Mouse (Mus musculus) E14TG2a.4 (cell line): ENCODE results near the gene Olfr718-ps1.

Experiments
- CTCF ChIP-seq: conservative IDR thresholded peaks from 2 replicates; pipeline ENCODE4 v1.5.1; 2014; ENCODE audit warnings: low read length
- NANOG ChIP-seq: IDR thresholded peaks from 2 replicates; pipeline ENCODE4 v1.6.1; 2014; ENCODE audit warnings: borderline replicate concordance, low read length, mixed read lengths
- POU5F1 ChIP-seq: IDR thresholded peaks from 2 replicates; pipeline ENCODE4 v1.6.1; 2014; ENCODE audit warnings: low read length, borderline replicate concordance

- TF ChIP-seq CTCF, result no peak
- TF ChIP-seq POU5F1, result no peak
- no peak for TF ChIP-seq NANOG
Measured at GRCm38 (mm10) chr5:143125601-143126000, 21.8 kb downstream of the Olfr718-ps1 start.
